Mouse (Mus musculus) lung, adult 2 months (tissue): ENCODE results near the gene Mphosph9.

Experiments
- CTCF ChIP-seq: fragments of 200-500 bp; IDR thresholded peaks from 2 replicates; pipeline ENCODE4 v1.5.1; 2011; ENCODE audit warnings: mild to moderate bottlenecking, low read length, control low read depth; ENCODE audit not compliant: insufficient read depth
- POLR2A ChIP-seq: fragments of 200-500 bp; IDR thresholded peaks from 2 replicates; pipeline ENCODE4 v1.6.1; 2011; ENCODE audit warnings: low read depth, mild to moderate bottlenecking, control low read depth, low read length, borderline replicate concordance; ENCODE audit errors: extremely low read depth

DNA sequence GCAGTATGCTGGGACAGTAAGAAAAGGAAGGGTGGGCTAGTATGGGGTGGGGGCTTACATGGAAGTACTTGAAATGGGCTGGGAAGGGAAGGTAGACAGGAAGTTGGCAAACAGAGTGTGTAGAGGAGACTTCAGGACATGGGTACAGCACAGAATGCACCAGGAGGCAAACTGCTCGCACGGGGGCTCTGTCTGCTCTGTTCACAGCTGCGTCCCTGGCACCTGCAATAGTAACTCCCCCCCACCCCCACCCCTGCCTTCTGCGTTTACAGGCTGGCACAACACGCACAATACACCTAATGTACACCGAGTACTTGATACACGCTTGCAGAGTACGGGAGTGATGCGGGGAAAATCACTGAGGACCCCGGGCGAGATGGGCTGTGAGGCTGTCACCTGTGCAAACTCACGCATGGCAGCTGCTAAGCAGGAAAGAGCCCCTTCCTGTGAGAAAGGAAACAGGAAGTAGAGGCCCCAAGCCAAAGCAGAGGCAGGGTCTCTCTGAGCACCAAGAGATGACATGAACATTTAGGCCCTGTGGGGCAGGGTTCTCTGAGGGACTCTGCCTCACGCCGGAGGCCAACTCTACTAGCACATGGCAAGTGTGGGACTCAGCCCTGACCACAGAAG, 113.1 kb downstream of the Mphosph9 start:
- no peak for TF ChIP-seq POLR2A
- TF ChIP-seq CTCF, result no peak
